ENCODE assay signal across 15 mouse cellular contexts in the genomic region with DNA sequence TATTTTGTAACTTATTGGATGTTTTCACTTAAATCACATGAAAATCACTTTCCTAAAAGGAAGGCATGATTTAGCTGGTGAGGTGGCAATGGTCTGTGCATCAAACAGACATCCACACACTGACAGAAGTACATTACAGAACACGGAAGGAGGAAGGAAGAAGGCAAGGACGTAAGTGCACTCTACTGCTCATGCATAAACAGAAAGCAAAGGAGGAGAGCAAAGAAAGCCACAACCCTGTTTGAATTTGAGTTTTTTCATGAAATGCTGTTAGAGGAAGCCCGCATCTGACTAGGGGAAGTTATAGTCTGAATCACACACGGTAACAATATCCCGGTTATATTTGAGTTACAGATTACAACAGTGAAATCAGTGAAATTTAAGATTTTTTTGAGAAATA.
"Had no signal": no experiment of that assay in that cellular context is flagged by ENCODE, and none has a peak within 500 bp of the region (broad histone marks: within the 10 kb centered on the region; RNA-seq: fewer than 3 reads in every experiment).

No protein-coding gene starts in this region.

- H3K9ac ChIP-seq: kidney, embryonic 15.5 days; liver, embryonic 13.5 days; liver, postnatal 0 days; lung, embryonic 15.5 days; neural tube, embryonic 12.5 days had no signal

- H3K4me1 ChIP-seq: liver, embryonic 13.5 days; lung, embryonic 15.5 days had no signal

- H3K9me3 ChIP-seq: kidney, embryonic 15.5 days; limb, embryonic 10.5 days; liver, embryonic 13.5 days; lung, embryonic 15.5 days; neural tube, embryonic 12.5 days had no signal

- H3K27me3 ChIP-seq: kidney, embryonic 15.5 days; liver, embryonic 13.5 days; lung, embryonic 15.5 days; neural tube, embryonic 12.5 days had no signal

- H3K4me3 ChIP-seq: kidney, embryonic 15.5 days; left cerebral cortex, adult 2 months; limb, embryonic 10.5 days; liver, embryonic 13.5 days; lung, embryonic 15.5 days; myocyte; neural tube, embryonic 12.5 days had no signal

- DNase-seq: kidney, postnatal 14 days; liver, embryonic 13.5 days; liver, postnatal 0 days; lung, postnatal 14 days; midbrain, embryonic 14.5 days; right cerebral cortex, postnatal 14 days; thymus, adult 18-20 months; thymus, postnatal 14 days had no signal

- H3K27ac ChIP-seq: kidney, embryonic 15.5 days; left cerebral cortex, adult 2 months; limb, embryonic 10.5 days; liver, embryonic 13.5 days; lung, embryonic 15.5 days; macrophage; neural tube, embryonic 12.5 days had no signal

- H3K4me2 ChIP-seq: kidney, embryonic 15.5 days; liver, embryonic 13.5 days; lung, embryonic 15.5 days; neural tube, embryonic 12.5 days had no signal

- H3K36me3 ChIP-seq: kidney, embryonic 15.5 days; liver, embryonic 13.5 days; lung, embryonic 15.5 days had no signal
